Comparison of ENCODE assay signal across 9 mouse cellular contexts in genomic region chr8:126847664-126848353, GRCm38 (mm10).
A peak's percentile ranks its signal among the peaks of the same experiment; 100 is the strongest.
DNase-seq lines count a peak whose midpoint lies in the region; ATAC-seq and TF ChIP-seq lines count a peak whose summit lies in the region.
"Had no signal": no experiment of that assay in that cellular context is flagged by ENCODE, and none has a peak within 500 bp of the region (broad histone marks: within the 10 kb centered on the region; RNA-seq: fewer than 3 reads in every experiment).

No protein-coding gene starts in this region.

- H3K27ac ChIP-seq in heart, embryonic 16.5 days (ENCODE audit: low read length): peak overlapping the region; percentile 59
- peak overlapping the region; percentile 100 for H3K27ac ChIP-seq in macrophage

- peak; percentile 16; the same call in 1 of the 2 replicates for TF ChIP-seq POLR2A in lung, adult 2 months (IDR thresholded peaks at IDR 0.05; ENCODE audit: borderline replicate concordance, extremely low read depth, low read depth, low read length)

- no peaks in the 10 kb centered on the region for H3K9me3 ChIP-seq in heart, embryonic 16.5 days (replicated peaks; ENCODE audit: control insufficient read depth, low read length)

- peaks cover 33% of the 10 kb centered on the region for H3K4me1 ChIP-seq in lung, adult 2 months (ENCODE audit: control insufficient read depth, insufficient read depth, low read length)
- peaks cover 22% of the 10 kb centered on the region for H3K4me1 ChIP-seq in heart, embryonic 16.5 days (ENCODE audit: control insufficient read depth, insufficient read depth, low read length)

- ATAC-seq in heart, embryonic 16.5 days (replicated peaks; ENCODE audit: extremely low read depth, insufficient read depth, low FRiP score): peak; percentile 71

- H3K9ac ChIP-seq in heart, embryonic 16.5 days (ENCODE audit: low read length): no peak overlapping the region

- WGBS in lung, adult 2 months: 39% methylated on average over 8 of the region's 8 CpGs
- 32% methylated on average over 8 of the region's 8 CpGs for WGBS in heart, embryonic 16.5 days
- WGBS in macrophage (ENCODE audit: missing documents): 32% methylated on average over 8 of the region's 8 CpGs

- peak; percentile 44 for DNase-seq in lung, adult 2 months
- DNase-seq in lung, postnatal 25 days (ENCODE audit: low spot score): no peak
- peak; percentile 86 to 96 for DNase-seq in thymus, postnatal 36 days
- no peak for DNase-seq in embryo, embryonic 10.5 days (ENCODE audit: low spot score)
- DNase-seq in urinary bladder, adult 18-20 months (ENCODE audit: low spot score in 2 of 2): no peak
- DNase-seq in ovary, adult 18-20 months (ENCODE audit: low spot score): no peak
- DNase-seq: kidney, adult 8-10 months had no signal

- H3K36me3 ChIP-seq in heart, embryonic 16.5 days (ENCODE audit: control insufficient read depth, insufficient read depth): no peaks in the 10 kb centered on the region
- no peaks in the 10 kb centered on the region for H3K36me3 ChIP-seq in macrophage (ENCODE audit: inconsistent target)

- H3K79me2 ChIP-seq in macrophage (ENCODE audit: inconsistent target): no peaks in the 10 kb centered on the region

- no peak overlapping the region for H3K4me3 ChIP-seq in lung, adult 2 months (replicated peaks; ENCODE audit: extremely low read depth, low read depth, low read length)
- no peak overlapping the region for H3K4me3 ChIP-seq in heart, embryonic 16.5 days (ENCODE audit: low read length)
- no peak overlapping the region for H3K4me3 ChIP-seq in macrophage (ENCODE audit: inconsistent target)

- no peak for TF ChIP-seq CTCF in lung, adult 2 months (IDR thresholded peaks at IDR 0.05; ENCODE audit: insufficient read depth, low read length)

- no peak overlapping the region for H3K4me2 ChIP-seq in heart, embryonic 16.5 days (ENCODE audit: low read depth, low read length)

- H3K27me3 ChIP-seq in heart, embryonic 16.5 days (ENCODE audit: control insufficient read depth, insufficient read depth, low read length): no peaks in the 10 kb centered on the region

Comparison
In these comparisons a context has a peak if more than half of its experiments do, and no peak if none do; other contexts are left out.
1. DNase-seq: peak in lung, adult 2 months (single experiment) and thymus, postnatal 36 days (2 of 2); none in lung, postnatal 25 days (single experiment), embryo, embryonic 10.5 days (single experiment), urinary bladder, adult 18-20 months (0 of 2) and ovary, adult 18-20 months (single experiment).